Mouse (Mus musculus) embryonic fibroblast, embryonic 13.5 days (primary cell): ENCODE data around the gene Hist1h4j.

Experiments
- CTCF ChIP-seq: IDR thresholded peaks from 2 replicates; pipeline ENCODE4 v1.5.1; 2011; ENCODE audit warnings: mild to moderate bottlenecking, control low read depth, low read length, moderate library complexity, borderline replicate concordance; ENCODE audit not compliant: insufficient read depth
- POLR2A ChIP-seq: IDR thresholded peaks from 2 replicates; pipeline ENCODE4 v1.6.1; 2011; ENCODE audit warnings: low read depth, mild to moderate bottlenecking, control low read depth, low read length, moderate library complexity

DNA sequence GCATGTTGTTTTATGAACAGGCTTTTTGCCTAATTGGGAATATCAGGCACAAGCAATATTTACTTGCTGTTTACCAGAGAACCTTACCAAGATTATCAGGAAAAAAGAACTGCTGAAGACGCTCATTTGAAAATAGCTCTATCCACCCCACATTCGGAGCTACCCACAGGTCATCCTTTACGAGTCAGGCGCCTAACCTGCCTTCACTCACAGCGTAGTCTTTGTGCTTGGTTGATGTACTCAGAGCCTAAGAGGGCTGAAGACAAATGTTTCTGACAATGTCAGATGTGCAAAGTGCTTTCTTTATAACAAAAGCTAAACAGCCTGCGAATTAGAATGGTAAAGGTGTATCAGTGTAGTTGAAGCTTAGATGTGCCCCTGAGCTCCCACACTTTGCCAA lies 49.4 kb downstream of the Hist1h4j start:
- TF ChIP-seq CTCF (no peak), POLR2A (no peak)
